Mouse (Mus musculus) erythroblast, embryonic 14.5 days (primary cell): Measurements from ENCODE around the gene Poldip3. TPM values are rescaled to one million over a fixed set of nuclear protein-coding genes. Genes with fewer than 3 reads are reported as not detected.

Source experiments
- H3K27me3 ChIP-seq: 2 replicates; pipeline ENCODE4 v1.6.1; 2012; ENCODE audit warnings: inconsistent platforms; ENCODE audit not compliant: control insufficient read depth
- H3K36me3 ChIP-seq: 2 replicates; pipeline ENCODE4 v1.6.1; 2012; ENCODE audit warnings: mild to moderate bottlenecking, inconsistent platforms; ENCODE audit not compliant: control insufficient read depth
- H3K4me1 ChIP-seq: 2 replicates; pipeline ENCODE4 v1.6.1; 2012; ENCODE audit warnings: inconsistent platforms; ENCODE audit not compliant: control insufficient read depth
- H3K4me3 ChIP-seq: replicated peaks from 2 replicates; pipeline ENCODE3; 2012; ENCODE audit warnings: moderate library complexity, mild to moderate bottlenecking, inconsistent platforms
- H3K9me3 ChIP-seq: 2 replicates; pipeline ENCODE4 v1.6.1; 2012; ENCODE audit warnings: low read length, inconsistent platforms, mixed read lengths; ENCODE audit not compliant: control insufficient read depth
- GATA1 ChIP-seq: IDR thresholded peaks from 2 replicates; pipeline ENCODE4 v1.6.1; 2012; ENCODE audit warnings: low read length, inconsistent platforms, mixed read lengths
- TAL1 ChIP-seq: IDR thresholded peaks from 3 replicates; pipeline ENCODE4 v1.6.1; 2012; ENCODE audit warnings: low read length, inconsistent platforms, mixed read lengths
- polyA plus RNA-seq: library from polyadenylated mRNA; stranded (reverse); fragments of >175 nt; gene quantifications from 2 replicates; pipeline ENCODE4 v1.2.3, GENCODE M21; 2012

Gene Poldip3
- polyA plus RNA-seq, 1 experiment: 8.4 TPM

DNA sequence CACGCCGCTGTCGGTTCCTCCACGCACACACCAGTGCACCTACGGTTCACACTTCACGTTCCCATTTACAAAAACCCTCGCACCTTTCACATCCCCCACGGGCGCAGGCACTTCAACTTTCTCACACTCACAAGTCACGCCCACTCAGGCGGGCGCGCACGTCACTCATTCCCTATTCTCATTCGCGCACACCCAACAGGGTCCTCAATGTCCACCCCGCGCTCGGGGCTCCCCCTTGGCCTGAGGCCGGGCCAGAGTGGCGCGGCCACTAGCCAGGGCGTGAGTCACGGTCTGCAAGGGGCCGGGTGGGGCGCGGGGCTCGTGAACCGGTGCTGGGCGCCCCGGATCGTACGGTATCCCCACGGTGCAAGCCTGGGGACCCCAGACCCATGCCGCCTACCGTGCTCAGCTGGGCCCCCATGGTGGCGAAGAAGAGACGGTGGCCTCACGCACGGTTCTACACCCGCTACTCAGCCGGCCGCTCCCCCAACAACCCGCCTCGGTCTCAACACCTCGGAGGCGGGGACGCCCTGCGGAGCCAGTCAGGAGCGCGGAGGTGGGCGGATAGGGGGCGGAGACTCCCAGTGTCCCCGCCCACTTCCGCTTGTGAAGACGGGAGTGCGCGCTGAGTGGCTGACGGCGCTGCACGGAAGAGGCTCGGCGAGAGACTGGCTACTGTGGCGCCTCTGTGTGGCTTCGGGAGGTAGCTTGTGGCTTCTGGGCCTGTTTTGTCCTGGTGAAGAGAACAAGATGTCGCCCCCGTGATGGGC lies 22.7 kb upstream of the Poldip3 start:
- H3K4me1 ChIP-seq: peaks cover 81% of the 10 kb centered on the region
- H3K9me3 ChIP-seq: no peaks in the 10 kb centered on the region
- TF ChIP-seq TAL1 (no peak), GATA1 (no peak)

DNA sequence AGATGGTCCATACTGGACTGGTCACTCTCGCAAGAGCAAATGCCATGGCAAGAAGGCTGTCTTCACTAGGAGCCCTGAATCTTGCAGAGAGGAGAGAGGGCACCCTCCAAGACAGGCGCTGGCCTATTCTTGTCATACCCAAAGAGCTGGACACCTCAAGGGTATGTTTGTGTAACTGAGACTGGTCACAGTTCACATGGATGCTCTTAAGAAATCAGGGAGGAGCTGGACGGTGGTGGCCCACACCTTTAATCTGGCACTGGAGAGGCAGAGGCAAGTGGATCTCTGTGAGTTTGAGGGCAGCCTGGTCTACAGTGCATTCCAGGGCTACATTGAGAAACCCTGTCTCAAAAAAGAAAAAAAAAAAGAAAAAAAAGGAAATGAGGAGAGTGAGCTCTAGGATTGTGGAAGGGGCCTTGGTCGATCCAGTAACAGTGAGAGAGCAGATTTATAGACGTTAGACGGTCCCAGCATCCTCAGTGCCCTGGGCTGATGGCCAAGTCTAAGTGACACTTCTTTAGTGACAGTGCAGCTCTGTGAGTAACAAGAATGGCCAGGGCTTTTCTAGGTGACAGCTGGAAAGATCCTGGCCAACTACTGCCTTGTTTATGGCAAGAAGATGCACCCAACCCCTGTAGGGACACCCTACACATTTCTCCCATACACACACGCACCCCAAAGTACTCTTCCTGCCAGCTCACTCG lies 21.9 kb upstream of the Poldip3 start:
- Histone ChIP-seq H3K27me3 (no peaks in the 10 kb centered on the region), H3K4me1 (peaks cover 84% of the 10 kb centered on the region), H3K4me3 (peak overlapping the region; percentile 83), H3K36me3 (peaks cover 78% of the 10 kb centered on the region), H3K9me3 (no peaks in the 10 kb centered on the region)
- TF ChIP-seq TAL1 (no peak), GATA1 (no peak)

More for the DNA sequence above, 22.7 kb upstream of the Poldip3 start:
- Histone ChIP-seq H3K36me3 (peaks cover 76% of the 10 kb centered on the region), H3K4me3 (peak overlapping the region; percentile 83), H3K27me3 (no peaks in the 10 kb centered on the region)

DNA sequence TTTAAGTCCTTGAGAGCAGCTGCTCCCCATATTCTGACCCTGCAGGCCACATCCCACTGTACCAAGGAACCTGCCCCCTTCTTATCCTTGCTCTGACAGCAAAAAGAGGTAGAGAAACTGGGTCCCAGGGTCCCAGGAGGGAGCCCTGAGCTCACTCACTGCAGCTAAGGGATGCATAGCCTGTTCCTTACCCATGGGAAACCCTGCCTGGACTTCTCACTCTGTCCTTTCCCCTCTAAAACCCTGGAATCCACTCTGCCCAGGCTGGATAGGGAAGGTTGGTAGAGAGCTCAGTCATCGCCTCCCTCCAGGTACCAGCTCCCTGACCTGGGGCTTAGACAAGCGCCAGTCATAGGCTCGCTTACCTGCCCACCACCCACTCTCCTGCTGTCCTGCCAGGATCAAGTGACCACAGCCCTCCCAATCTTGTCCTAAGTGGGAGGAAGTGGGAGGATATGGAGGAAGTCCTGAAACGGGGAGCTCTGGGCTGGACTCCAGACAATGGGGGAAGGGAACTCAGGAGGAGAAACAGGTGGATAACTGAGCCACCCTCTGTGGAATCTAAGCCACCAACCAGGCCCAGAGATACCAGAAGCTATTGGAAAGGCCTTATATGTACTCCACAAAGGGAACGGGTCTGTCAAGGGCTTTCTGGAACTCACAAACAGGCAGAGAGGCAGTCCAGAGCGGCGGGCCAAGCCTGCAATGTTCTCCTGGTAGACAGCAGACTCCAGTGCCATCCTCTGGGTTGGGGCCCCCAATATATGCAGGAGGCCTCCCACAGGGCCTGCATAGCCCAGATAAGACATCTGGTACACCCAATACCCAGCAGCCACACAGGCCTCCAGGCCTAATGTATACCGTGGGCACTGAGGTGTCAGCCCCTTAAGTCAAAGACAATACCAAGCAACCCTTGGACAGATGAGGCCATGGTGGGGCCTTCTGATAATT lies 20.9 kb upstream of the Poldip3 start:
- Histone ChIP-seq H3K4me1 (peaks cover 91% of the 10 kb centered on the region), H3K4me3 (peak overlapping the region; percentile 83), H3K36me3 (peaks cover 83% of the 10 kb centered on the region), H3K27me3 (no peaks in the 10 kb centered on the region), H3K9me3 (no peaks in the 10 kb centered on the region)
- TF ChIP-seq TAL1 (peak; percentile 88), GATA1 (peak; percentile 85)

DNA sequence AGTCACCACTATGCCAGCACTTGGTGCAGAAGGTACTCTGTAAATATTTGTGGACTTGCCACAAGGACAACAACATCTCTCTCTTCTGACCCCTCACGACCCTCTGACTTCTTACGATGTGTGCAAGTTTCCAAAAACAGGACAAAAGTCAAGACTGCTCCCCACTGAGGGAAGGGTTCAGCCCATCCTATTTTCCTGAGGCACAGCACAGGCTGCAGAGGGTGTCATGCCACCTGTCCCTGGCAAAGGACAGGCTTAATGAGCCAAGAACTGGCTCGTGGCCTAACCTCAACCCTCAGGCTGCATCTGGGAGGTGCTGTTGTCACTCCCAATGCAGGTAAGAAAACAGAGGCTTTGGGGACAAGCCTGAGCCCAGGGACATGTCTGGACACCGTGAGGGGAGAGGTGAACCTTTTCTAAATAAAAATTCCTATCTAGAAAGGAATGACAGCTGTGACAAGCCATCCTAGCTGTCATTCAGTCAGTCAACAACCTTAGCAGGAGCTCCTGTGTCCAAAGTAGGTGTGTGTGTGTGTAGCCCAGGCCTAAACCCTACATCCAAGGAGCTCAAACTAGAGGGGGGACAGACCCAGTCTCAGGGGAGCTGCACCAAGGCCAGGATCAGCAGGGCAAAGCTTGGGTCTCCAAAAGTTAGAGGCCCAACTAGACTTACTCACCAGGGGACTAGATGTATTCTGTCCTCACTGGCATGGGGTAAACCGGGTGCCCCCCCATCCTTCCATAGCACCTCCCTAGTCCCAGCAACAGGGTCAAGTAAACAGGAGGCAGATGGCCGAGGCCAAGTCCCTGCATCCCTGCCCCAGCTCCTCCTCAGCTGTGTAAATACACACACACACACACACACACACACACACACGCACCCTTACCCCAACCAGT lies 19.9 kb upstream of the Poldip3 start:
- TF ChIP-seq GATA1: no peak
- TF ChIP-seq TAL1: no peak

DNA sequence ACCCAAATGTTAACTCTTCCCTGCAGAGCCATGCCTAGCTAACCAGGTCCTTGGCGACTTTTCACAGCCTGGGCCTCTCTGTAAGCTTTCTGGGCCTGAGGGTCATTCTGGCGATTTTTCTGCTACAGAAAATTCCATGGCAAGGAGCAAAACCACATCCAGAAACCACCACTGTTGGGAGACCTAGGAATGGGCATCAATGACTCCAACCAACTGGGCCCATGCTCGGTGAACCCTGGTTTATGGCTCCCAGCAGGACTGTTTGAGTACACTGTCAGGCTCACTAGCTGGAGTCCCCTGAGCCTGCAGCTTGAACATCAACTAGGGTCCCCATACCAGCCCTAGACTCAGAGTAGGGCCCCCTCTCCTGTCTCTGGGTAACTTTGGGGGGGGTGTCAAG lies 19.1 kb upstream of the Poldip3 start:
- H3K4me3 ChIP-seq: peak overlapping the region; percentile 83
- H3K9me3 ChIP-seq: no peaks in the 10 kb centered on the region

More for the DNA sequence above, 19.9 kb upstream of the Poldip3 start:
- Histone ChIP-seq H3K27me3 (no peaks in the 10 kb centered on the region), H3K36me3 (peaks cover 79% of the 10 kb centered on the region), H3K4me3 (peak overlapping the region; percentile 83), H3K4me1 (peaks cover 90% of the 10 kb centered on the region), H3K9me3 (no peaks in the 10 kb centered on the region)

DNA sequence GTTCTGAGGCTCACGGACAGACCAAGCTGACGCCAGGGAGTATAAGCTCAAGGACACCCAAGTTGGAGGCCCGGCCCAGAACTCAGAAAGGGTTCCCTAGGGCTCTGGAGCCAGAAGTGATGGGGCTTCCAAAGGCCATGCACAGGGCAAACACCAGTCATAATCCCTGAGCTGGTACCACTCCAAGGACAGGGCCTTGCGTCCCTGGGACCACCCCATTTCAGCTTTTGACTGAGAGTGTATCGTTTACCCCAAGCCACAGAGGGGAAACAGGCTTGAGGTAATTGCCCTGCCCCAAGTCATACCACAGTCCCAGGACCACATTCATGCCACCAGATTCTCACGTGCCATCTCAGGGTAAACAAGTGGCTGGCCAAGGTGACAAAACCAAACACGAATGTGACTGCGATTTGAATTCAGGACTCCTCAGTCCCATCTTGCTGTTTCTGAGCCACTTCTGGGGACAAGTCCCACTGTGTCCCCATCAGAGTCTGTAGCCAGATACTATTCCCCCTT lies 18.4 kb upstream of the Poldip3 start:
- no peaks in the 10 kb centered on the region for H3K27me3 ChIP-seq
- H3K36me3 ChIP-seq: peaks cover 78% of the 10 kb centered on the region
- no peak for TF ChIP-seq TAL1
- no peak for TF ChIP-seq GATA1
- peaks cover 85% of the 10 kb centered on the region for H3K4me1 ChIP-seq
- H3K4me3 ChIP-seq: peak overlapping the region; percentile 83
- H3K9me3 ChIP-seq: no peaks in the 10 kb centered on the region

More for the DNA sequence above, 19.1 kb upstream of the Poldip3 start:
- peaks cover 78% of the 10 kb centered on the region for H3K36me3 ChIP-seq
- H3K4me1 ChIP-seq: peaks cover 86% of the 10 kb centered on the region
- TF ChIP-seq GATA1 (no peak), TAL1 (no peak)
- no peaks in the 10 kb centered on the region for H3K27me3 ChIP-seq

DNA sequence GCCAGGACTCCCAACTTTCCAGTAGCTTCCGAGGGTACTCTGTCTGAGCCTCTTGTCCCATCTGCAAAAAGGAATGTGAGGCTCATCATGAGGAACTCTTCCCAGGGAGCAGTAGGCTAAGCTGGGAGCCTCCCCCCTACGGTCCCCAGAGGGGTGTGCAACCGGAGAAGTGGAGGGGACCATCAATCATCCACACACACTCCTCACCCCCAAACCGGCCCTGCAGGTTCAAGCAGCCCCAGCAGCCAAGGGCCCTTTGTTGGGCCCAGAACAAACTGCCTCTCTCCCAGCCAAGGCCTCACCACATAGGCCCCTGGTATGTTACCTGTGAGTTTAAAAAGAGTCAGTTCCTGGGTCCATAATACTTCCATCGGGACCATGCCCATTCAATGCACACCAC lies 17.9 kb upstream of the Poldip3 start:
- H3K4me1 ChIP-seq: peaks cover 86% of the 10 kb centered on the region
- H3K9me3 ChIP-seq: no peaks in the 10 kb centered on the region
- no peaks in the 10 kb centered on the region for H3K27me3 ChIP-seq
- H3K36me3 ChIP-seq: peaks cover 81% of the 10 kb centered on the region
- TF ChIP-seq TAL1 (no peak), GATA1 (no peak)
- H3K4me3 ChIP-seq: peak overlapping the region; percentile 83

DNA sequence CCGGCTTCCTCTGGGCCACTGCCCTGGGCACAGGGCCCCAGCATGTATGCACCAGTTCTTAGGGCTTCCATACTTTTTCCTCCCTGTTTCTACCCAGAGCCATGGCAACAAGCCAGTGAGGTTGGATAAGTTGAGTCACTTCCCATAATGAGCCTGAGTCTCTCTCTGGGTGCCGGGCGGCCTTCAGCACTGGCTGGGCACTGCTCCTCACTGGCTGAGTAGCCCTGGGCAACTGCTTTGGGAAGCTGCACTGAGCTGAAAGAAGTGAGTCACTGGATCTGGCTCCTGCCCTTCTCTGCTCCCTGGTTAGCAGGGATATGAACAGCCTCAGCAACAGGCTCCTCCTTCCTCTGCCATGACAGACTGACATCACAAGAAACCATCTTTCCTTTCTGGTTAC lies 17.5 kb upstream of the Poldip3 start:
- H3K27me3 ChIP-seq: no peaks in the 10 kb centered on the region
- H3K9me3 ChIP-seq: no peaks in the 10 kb centered on the region
- peak overlapping the region; percentile 83 for H3K4me3 ChIP-seq
- peaks cover 86% of the 10 kb centered on the region for H3K36me3 ChIP-seq
- peaks cover 90% of the 10 kb centered on the region for H3K4me1 ChIP-seq
- no peak for TF ChIP-seq GATA1
- no peak for TF ChIP-seq TAL1
